Mouse (Mus musculus): Measurements from ENCODE around the gene Gramd4.

DNA sequence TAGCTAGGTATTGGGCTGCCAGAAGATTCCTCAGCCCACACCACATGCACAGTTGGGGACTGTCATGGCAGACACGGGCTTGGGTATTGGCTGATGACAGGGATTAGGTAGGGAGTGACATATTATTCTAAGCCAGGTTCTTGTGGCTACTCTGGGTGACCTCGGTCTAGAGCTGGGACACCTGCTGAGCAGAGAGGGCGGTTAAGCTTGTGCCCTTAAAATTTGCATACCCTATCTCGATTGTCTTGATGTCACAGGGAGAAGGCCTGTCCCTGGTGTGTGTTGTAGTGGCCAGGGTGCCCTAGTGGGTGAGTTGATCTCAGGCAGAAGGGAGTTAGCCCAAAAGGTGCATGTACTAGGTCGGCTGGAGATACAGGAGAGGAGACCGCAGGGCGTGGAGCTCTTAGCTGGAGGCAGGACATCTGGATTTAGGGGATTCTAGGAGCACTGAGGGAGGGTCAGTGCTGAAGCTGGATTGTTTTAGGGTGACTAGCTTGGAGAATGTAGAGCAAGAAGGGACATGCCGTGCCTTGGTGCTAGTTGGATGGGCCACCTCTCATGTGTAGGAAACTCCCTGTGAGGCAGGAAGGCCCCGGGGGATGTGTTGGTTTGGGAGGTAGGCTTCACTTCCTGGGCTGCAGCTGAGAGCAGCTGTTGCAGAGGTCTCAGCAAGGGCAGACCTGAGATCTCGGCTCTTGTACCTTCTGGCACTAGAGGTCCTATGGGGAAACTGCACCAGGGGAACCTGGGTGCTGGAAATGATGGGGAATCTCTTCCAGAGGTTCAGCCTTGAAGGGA lies 37.0 kb downstream of the Gramd4 start:
- TF ChIP-seq TAL1 (IDR thresholded peaks at IDR 0.05; ENCODE audit: low read length) (no peak), GATA1 (IDR thresholded peaks at IDR 0.05; ENCODE audit: low read length) (no peak)
